Mouse (Mus musculus) kidney, adult 2 months (tissue): ENCODE results near the gene Xrcc6.

ENCODE experiments used
- CTCF ChIP-seq: fragments of 200-500 bp; conservative IDR thresholded peaks from 2 replicates; pipeline ENCODE4 v1.5.1; 2011; ENCODE audit warnings: low read depth, mild to moderate bottlenecking, control low read depth, low read length, moderate library complexity, mixed read lengths; ENCODE audit not compliant: insufficient read depth, insufficient read length
- POLR2A ChIP-seq: fragments of 200-500 bp; IDR thresholded peaks from one replicate; pipeline ENCODE4 v1.6.1; 2011; ENCODE audit warnings: low read depth, low read length, control low read depth

- no peak for TF ChIP-seq CTCF
- TF ChIP-seq POLR2A, result no peak
These were observed 46.1 kb downstream of the Xrcc6 start, which contains the start of gene Desi1 for GRCm38 (mm10) chr15:82033762-82034161.
